Mouse (Mus musculus): Measurements from ENCODE around the gene Rps3. TPM values are rescaled to one million over a fixed set of nuclear protein-coding genes. Genes with fewer than 3 reads are reported as not detected.
"Not testable (repeated sequence)": the region's sequence is repeated elsewhere in the genome, so short reads cannot be mapped to it uniquely, and the experiment has no call there.

The Rps3 gene
- 100 to 1,000 TPM; 549 to 598 TPM for total RNA-seq (2021)
- long read RNA-seq, experiment 1, transcript Rps3-201 (7 exons, 1,908 nt): major isoform, 584 of 626 reads
- long read RNA-seq, experiment 1, partial matches to known transcripts: 35 of 626 reads
- long read RNA-seq, experiment 1, other reads (novel, unspliced or antisense): 7 of 626 reads
- long read RNA-seq, experiment 2, transcript Rps3-201 (7 exons, 1,908 nt): major isoform, 265 of 287 reads
- long read RNA-seq, experiment 2, partial matches to known transcripts: 19 of 287 reads
- long read RNA-seq, experiment 2, other reads (novel, unspliced or antisense): 3 of 287 reads

DNA sequence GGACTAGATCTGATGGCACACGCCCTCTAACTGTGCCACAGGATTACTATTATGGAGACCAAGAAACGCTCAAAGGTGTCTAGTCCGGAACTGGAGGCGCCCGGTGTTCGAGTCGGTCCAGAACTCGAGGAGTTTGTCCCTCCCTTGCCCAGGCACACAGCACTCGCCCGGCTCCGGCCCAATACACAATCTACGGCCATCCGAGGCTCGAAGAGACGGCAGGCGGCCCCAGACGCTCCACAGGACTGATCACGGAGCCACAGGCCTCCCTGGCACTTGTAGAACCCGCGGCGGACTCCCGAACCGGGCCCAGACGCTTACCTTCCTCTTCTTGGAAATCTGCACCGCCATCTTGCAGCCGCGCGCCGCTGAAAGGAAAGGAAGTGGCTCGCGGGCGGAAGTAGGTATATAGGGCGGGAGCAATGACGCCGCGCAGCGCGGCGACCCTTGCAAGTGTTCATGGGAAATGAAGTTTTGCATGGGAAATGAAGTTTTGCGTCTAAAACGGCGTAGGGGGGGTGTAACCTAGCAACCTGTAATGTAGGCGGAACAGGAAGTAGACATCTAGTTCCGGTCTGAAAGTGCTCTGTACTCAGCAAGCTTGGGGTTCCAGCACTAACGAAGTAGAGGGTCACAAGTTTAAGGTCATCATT is at the start of gene Rps3:
TSS of gene Rps3 (minus strand) at position 468 of the 653 bp plus-strand sequence.
- peak; percentile 93 to 94 for DNase-seq

DNA sequence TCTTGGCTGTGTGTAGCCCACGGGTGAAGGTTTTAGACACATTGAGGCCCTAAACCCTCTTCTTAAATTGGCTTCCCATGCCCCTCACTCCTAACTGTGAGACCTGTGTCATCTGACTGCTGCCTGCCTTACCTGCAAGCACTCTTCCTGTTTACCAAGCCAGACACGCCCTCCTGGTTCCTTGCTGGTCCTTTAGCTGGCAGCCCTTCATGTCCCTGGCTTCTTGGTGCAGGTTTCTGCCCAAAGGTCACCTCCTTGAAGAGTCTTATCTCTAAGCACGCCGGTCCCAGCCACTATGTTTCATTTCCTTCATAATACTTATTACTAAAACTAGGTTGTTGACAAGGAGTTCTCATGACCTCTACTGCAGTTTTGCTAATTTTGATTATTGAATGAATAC is 49.0 kb upstream of the Rps3 start:
- no peak for DNase-seq

DNA sequence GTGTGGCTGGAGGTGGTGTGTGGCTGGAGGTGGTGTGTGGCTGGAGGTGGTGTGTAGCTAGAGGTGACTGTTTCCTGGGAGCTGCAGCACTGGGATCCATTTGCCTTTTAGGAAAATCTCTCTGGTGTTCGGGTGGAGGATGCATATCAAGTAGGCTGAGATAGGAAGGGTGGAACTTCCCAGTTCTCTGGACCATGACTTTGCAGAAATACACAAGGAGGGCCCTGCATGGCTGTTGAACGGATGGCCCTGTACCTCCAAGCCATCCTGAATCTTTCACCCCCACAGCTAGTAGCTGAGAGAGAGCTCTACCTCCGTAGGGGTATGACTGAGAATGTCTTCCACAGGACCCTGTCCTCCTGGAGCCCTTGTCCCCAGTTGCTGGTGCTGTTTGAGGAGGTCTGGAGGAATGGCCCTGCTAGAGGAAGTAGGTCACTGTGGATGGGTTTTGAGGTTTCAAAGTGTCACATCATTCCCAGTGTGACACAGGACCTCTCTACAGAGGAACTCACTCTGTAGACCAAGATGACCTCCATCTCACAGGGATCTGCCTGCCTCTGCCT is 48.0 kb upstream of the Rps3 start:
- no peak for DNase-seq

DNA sequence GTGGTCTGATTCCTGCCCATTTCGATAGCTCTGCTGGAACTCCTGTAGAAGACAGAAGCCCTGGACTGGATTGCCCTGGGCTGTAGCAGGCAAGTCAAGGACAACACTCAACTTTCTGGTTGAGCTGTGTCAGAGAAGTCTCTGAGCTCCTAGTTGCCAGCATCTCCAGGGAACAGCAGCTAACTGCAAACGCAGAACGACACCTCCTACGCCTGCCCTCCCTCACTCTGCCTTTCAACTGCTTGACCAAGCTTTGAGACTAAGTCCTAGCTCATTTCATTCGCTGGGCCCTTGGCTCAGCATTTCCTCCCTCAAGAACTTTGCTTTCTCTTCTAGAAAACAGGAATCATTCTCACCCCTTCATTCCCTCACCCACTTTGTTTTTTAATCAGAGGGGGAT is 45.9 kb upstream of the Rps3 start:
- no peak for DNase-seq

- no peak for DNase-seq
Measured at GRCm38 (mm10) chr7:99528547-99528946, 45.0 kb upstream of the Rps3 start.

- no peak for DNase-seq
Measured at GRCm38 (mm10) chr7:99523837-99524236, 40.3 kb upstream of the Rps3 start.

GRCm38 (mm10) chr7:99523121-99523520 is 39.6 kb upstream of the Rps3 start:
- DNase-seq: no peak

DNA sequence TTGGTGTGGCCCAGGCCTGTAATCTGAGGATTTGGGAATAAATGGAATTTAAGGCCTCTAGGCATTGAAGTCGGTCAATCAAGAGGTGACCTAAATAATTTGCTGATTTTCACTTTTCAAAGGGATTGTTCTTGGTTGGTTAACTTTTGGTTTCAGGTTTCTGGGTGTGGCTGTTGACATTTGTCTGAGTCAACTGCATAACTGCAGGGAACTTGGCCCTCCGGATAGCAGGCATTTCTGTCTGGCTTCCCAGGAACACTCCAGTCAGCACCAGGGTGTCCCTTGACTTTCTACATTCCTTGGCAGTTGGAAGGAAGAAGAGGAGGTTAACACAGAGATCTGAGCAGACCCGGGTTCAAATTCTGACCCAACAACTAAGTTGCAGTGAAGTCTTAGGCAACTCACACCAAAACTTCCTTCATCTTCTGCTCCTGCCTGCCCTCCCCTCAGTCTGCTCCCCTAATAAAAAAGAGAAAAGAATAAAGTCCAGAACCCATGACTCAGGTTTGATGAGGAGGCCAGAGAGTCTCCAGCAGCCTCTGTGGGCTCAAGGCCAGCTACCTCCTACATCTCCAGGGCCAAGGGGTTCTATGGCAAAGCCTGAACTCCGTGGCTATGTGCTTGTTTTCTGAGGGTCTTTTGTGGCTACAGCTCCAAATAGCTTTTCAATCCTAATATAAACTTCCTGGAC is 35.6 kb upstream of the Rps3 start:
- no peak for DNase-seq

DNA sequence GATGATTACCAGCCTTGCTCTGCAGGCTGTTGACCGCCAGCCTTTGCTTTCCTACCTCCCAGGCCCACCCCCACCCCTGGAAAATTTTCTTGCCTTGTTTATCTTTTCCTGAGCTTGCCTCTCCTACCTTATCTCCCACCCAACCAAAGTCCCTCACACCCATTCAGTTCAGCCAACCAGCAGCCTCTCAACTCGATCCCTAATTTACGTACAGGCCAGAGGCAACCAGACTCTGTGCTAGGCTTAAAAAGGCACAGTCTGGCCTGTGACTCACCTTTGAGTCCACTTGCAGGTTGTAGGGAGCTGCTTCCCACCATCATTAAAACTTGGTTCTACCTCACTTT is 33.2 kb upstream of the Rps3 start:
- no peak for DNase-seq

DNA sequence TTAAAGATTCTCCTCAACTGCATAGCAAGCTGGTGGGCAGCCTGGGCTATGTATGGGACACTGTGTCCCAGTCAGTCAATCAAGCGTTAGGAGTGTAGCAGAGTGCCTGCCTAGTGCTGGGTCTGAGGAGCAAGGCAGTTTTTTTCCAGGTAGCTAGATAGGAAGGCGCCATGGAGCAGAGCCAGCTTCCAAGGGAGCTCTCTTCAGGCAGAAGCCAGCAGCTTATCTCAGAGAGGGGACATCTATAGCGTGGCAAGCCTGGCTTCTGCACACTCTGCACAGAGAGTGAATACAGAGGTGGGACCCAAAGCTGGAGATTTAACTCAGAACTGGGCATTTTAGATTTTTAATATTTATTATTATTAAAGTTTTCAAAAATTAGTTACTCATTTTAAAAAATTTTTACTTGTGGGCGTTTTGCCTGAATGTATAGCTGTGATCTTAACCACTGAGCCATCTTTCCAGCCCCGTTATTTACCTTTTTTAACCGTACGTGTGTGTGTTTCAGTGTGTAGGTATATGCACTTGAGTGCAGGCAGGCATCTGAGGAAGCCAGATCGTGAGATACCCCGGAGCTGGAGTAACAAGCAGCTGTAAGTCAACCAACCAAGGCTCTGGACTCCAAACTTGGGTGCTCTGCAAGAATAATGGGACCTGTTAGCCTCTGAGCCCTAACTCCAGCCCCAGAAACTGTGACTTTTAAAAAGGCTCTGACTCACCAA is 32.7 kb upstream of the Rps3 start:
- peak in 1 of 2 experiments; percentile 36 for DNase-seq

- peak; percentile 38 to 50 for DNase-seq
Measured at GRCm38 (mm10) chr7:99510087-99510501, 26.6 kb upstream of the Rps3 start.

DNA sequence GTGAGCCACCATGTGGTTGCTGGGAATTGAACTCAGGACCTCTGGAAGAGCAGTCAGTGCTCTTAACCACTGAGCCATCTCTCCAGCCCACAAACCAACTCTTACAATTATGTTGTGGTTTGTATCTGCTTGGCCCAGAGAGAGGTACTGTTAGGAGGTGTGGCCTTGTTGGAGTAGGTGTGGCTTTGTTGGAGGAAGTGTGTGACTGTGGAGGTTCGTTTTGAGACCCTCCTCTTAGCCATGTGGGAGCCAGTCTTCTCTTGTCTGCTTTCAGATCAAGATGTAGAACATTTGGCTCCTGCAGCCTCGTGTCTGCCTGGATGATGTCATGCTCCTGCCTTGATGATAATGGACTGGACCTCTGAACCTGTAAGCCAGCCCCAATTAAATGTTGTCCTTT is 24.6 kb upstream of the Rps3 start:
- not testable (repeated sequence) for DNase-seq

DNA sequence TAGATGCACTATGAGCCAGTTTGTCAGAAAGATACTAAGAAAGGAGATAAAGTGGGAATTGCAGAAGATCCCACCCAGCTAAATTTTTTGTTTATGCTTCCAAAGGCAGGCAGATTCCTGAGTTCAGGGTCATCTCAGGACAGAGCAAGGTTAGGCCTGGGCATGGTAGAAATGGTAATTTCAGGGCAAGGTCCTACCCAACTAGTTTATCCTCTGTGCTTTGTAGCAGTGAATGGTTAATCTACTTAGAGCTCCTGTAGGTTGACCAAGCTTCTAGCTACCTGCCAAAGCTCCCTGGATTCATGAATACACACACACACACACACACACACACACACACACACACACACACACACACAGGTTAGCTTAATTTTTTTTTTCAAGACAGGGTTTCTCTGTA is 21.0 kb upstream of the Rps3 start:
- DNase-seq: no peak

GRCm38 (mm10) chr7:99501148-99501547 is 17.6 kb upstream of the Rps3 start:
- no peak for DNase-seq

DNA sequence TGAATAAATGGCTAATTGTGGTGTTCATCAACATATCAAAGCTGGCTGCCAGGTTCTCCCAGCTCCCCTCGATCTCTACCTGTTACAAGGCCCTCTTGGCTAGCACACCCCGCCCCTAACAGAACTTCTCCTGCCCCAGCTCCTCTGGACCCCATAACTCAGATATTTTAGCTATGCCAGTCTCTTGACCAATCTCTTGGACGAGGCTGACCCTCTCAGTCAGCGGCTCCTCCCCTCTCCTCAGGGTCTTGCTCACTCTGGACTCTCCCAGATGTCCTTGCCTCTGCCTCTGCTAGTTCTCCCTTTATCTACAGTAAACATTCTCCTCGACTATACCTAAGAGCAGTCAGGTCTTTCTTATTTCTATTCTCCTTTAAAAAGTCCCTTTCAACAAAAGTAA is 17.1 kb upstream of the Rps3 start:
- no peak for DNase-seq

GRCm38 (mm10) chr7:99500201-99500600 is 16.7 kb upstream of the Rps3 start:
- DNase-seq: peak; percentile 81 to 89

- DNase-seq: no peak
Measured at GRCm38 (mm10) chr7:99499128-99499527, 15.6 kb upstream of the Rps3 start.

DNA sequence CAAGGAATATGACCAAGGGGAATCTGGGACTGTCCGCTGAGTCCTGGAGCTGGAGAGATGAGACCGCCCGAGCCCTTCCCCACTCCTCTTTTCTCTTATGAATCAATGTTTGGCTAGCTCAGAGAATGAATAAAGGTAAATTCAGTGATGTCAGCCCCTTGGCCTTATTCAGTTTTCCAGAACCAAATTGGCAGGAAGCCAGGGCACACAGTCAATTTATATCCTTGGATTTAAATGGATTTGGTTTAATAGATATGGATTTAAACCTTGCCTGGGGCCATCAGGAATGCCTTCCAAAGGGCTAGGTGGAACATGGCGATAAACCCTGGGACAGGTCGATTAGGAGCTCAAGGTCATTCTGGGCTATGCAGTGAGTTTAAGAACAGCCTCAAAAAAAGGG is 6.2 kb upstream of the Rps3 start:
- no peak for DNase-seq

DNA sequence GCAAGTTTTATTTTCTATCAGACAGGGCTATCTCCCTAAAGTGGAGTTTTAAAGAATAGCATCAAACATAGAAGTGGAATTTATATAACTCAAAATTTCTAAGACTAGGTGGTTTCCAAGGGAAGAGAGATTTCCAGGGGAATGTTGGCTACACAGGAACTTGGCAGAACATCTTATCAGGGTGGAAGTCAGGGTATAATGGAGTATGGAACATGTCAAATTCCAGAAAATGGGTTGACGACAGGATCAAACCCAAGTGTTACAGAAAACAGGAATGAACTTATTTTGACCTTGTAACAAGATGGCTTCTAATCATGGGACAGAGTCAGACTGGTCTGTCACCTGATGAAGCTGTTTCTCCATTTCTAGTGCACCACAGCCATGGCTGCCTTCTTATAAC is 1.1 kb upstream of the Rps3 start:
- no peak for DNase-seq

- no peak for DNase-seq
Measured at GRCm38 (mm10) chr7:99483924-99484319, 384 bp upstream of the Rps3 start.

DNA sequence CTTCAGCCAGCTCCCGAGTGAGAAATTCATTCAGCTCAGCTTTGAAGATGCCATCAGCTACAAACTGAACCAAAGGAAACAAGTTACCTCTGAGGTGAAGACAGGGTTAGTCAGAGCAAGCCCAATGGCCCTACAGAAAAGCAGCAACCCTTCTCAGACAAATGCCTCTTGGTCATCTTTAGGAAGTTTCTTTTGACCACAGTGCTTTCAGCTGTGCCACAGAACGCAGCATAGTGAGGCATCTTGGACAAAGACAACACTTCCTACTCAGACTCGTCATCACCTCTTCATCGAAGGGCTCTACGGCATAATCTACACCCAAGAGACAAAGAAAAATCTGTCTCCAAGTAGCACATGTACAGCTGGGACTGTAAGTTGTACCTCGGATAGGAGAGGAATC is 901 bp downstream of the Rps3 start:
- DNase-seq: no peak

- no peak for DNase-seq
Measured at GRCm38 (mm10) chr7:99477235-99477634, 6.3 kb downstream of the Rps3 start.
